Mouse (Mus musculus) midbrain, embryonic 13.5 days (tissue): ENCODE results near the gene Rps26. TPM values are rescaled to one million over a fixed set of nuclear protein-coding genes. Genes with fewer than 3 reads are reported as not detected.
"Not testable (repeated sequence)": the region's sequence is repeated elsewhere in the genome, so short reads cannot be mapped to it uniquely, and the experiment has no call there.

Experiments
- ATAC-seq: fragments of 200-750 bp; cut with Nextera tagmentation; 2 replicates; pipeline ENCODE4 v1.8.0; 2017; ENCODE audit warnings: mild to moderate bottlenecking, moderate TSS enrichment, moderate library complexity
- H3K27ac ChIP-seq: fragments of 300-500 bp; sonication (generic); 2 replicates; pipeline ENCODE4 v1.5.1; 2015; ENCODE audit warnings: inconsistent platforms, mild to moderate bottlenecking, moderate library complexity
- H3K27me3 ChIP-seq: fragments of 300-500 bp; sonication (generic); 2 replicates; pipeline ENCODE4 v1.6.1; 2015; ENCODE audit warnings: mild to moderate bottlenecking, inconsistent platforms
- H3K36me3 ChIP-seq: fragments of 300-500 bp; sonication (generic); 2 replicates; pipeline ENCODE4 v1.6.1; 2015; ENCODE audit warnings: mild to moderate bottlenecking, inconsistent platforms
- H3K4me1 ChIP-seq: fragments of 300-500 bp; sonication (generic); replicated peaks from 2 replicates; pipeline ENCODE4 v1.6.1; 2015; ENCODE audit warnings: inconsistent platforms
- H3K4me2 ChIP-seq: fragments of 300-500 bp; sonication (generic); replicated peaks from 2 replicates; pipeline ENCODE4 v1.6.1; 2015; ENCODE audit warnings: moderate library complexity, mild to moderate bottlenecking, inconsistent platforms
- H3K4me3 ChIP-seq: fragments of 300-500 bp; sonication (generic); replicated peaks from 2 replicates; pipeline ENCODE4 v1.5.1; 2015; ENCODE audit warnings: mild to moderate bottlenecking, inconsistent platforms
- H3K9ac ChIP-seq: fragments of 300-500 bp; sonication (generic); replicated peaks from 2 replicates; pipeline ENCODE4 v1.6.1; 2015; ENCODE audit warnings: mild to moderate bottlenecking, inconsistent platforms
- H3K9me3 ChIP-seq: fragments of 300-500 bp; sonication (generic); 2 replicates; pipeline ENCODE4 v1.6.1; 2016; ENCODE audit warnings: mild to moderate bottlenecking, inconsistent platforms
- WGBS: fragments of 180-500 bp; shearing (Covaris S2); methylation state at CpG from one replicate; pipeline ENCODE4 v1.1.7; 2015; 5-methylcytosine and 5-hydroxymethylcytosine counted together
- polyA plus RNA-seq: library from polyadenylated mRNA; unstranded; fragments of >200 nt; fragmentation: Nextera tagmentation; extraction: Ambion mirVana; gene quantifications from 2 replicates; pipeline ENCODE4 v1.2.1, GENCODE M21; 2015

The Rps26 gene
- polyA plus RNA-seq, 1 experiment from 2014 or later, result 461 TPM

DNA sequence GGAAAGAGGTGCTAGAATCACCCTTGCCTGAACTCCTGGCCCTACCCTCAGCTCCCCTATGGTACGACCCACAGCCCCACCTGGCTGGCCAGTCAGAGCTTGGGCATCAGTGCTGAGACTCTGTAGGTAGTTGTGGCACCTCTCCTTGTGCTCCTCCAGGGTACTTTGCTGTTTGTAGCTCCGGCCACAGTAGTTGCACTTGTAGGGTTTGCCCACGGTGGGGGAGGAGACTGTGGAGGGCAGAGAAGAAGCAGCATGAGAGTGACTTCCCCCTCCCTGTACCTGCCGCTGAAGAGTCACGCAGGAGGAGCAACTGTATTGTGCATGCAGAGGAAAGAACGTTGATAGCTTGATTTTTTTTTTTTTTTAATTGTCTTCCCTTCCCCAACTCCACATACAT is 10.0 kb upstream of the Rps26 start:
- peaks cover 74% of the 10 kb centered on the region for H3K36me3 ChIP-seq
- H3K9me3 ChIP-seq, result no peaks in the 10 kb centered on the region
- H3K9ac ChIP-seq, result no peak overlapping the region
- no peak overlapping the region for H3K27ac ChIP-seq
- peaks cover 10% of the 10 kb centered on the region; the same call in 1 of the 2 replicates for H3K4me1 ChIP-seq
- 58% methylated on average over 6 of the region's 6 CpGs for WGBS
- no peak for ATAC-seq
- no peak overlapping the region for H3K4me3 ChIP-seq
- H3K4me2 ChIP-seq, result no peak overlapping the region
- no peaks in the 10 kb centered on the region; the same call in 1 of the 2 replicates for H3K27me3 ChIP-seq

DNA sequence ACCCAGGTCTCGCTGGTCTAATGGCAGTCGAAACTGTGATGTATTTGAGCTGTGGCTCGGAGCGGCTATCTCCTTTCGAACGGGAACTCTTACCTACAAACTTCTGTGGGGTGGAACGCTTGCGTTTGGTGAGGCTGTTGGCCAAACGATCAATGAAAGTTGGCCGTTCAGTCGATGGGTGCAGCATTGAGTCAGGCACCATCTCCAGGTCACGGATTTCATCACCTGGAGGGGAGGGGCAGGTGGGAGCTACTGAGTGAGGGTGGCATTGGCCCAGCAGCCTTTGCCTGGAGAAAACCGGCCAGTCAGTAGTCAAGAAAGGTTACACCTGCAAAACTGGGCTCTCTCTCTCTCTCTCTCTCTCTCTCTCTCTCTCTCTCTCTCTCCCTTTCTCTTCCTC is 9.2 kb upstream of the Rps26 start:
- Histone ChIP-seq H3K4me2 (no peak overlapping the region), H3K4me3 (no peak overlapping the region), H3K9ac (no peak overlapping the region), H3K27ac (no peak overlapping the region), H3K27me3 (no peaks in the 10 kb centered on the region; the same call in 1 of the 2 replicates), H3K36me3 (peaks cover 66% of the 10 kb centered on the region), H3K4me1 (peaks cover 10% of the 10 kb centered on the region; the same call in 1 of the 2 replicates), H3K9me3 (no peaks in the 10 kb centered on the region)
- ATAC-seq, result no peak
- WGBS, result 97% methylated on average over 13 of the region's 13 CpGs

DNA sequence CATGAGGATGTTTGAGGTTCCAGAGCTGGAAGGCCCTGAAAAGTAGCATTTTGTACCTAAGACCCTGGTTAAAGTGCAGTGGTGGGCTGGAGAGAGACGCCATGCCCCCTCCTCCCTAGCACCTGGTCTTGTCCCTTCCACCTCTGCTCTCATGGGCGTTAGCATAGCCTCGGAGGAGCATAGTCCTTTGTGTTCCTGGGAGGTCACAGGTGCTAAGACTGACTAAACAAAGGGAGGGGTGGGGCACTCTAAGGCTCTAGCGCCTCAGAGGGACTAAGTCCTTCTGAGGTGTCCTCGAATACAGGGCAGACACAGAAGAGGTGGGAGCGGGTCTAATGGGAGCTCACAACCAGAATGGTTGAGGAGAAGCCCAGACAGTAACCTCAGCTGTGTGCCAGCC is 5.0 kb upstream of the Rps26 start:
- no peaks in the 10 kb centered on the region; the same call in 1 of the 2 replicates for H3K27me3 ChIP-seq
- peaks cover 41% of the 10 kb centered on the region for H3K36me3 ChIP-seq
- H3K27ac ChIP-seq, result no peak overlapping the region
- H3K9me3 ChIP-seq, result no peaks in the 10 kb centered on the region
- 24% methylated on average over 6 of the region's 6 CpGs for WGBS
- 0 out of 2 replicates have a peak overlapping the region, but pooled peaks have one; percentile 3 for H3K9ac ChIP-seq
- no peak overlapping the region for H3K4me2 ChIP-seq
- H3K4me3 ChIP-seq, result no peak overlapping the region
- H3K4me1 ChIP-seq, result no peaks in the 10 kb centered on the region
- ATAC-seq, result no peak

DNA sequence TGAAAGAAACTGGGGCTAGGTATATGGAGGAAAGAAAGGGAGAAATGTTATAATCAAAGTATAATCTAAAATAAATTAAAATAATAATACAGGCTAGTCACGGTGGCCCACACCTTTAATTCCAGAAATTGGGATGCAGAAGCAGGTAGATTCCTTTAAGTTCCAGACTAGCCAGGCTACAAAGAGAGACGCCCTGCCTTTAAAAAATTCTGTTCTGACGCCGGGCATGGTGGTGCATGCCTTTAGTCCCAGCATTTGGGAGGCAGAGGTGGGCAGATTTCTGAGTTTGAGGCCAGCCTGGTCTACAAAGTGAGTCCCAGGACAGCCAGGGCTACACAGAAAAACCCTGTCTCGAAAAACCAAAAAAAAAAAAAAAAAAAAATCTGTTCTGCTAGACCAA is 3.8 kb upstream of the Rps26 start:
- H3K9me3 ChIP-seq, ATAC-seq, H3K4me2 ChIP-seq, H3K4me3 ChIP-seq, H3K4me1 ChIP-seq, H3K9ac ChIP-seq, H3K27me3 ChIP-seq, H3K27ac ChIP-seq: not testable (repeated sequence)
- 86% methylated on average over 5 of the region's 5 CpGs for WGBS
- peaks cover 29% of the 10 kb centered on the region for H3K36me3 ChIP-seq

DNA sequence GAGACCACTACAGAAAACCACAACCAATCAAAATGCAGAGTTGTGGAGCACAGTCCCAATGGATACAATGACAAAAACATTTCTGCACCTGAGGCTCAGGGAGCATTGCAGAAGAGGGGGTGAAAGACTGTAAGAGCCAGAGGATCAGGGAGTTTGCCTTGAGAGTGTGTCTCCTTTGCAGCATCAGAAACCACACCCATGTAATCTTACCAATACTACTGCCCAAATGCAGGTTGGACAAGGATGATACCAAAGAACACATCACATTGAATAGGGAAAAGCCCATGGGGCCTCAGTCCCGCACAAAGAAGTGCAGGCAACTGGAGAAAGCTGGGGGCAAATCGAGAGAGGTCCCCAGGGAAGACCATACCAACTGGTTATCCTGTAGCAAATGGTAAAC is 3.2 kb upstream of the Rps26 start:
- Histone ChIP-seq H3K9ac (no peak overlapping the region), H3K27me3 (no peaks in the 10 kb centered on the region; the same call in 1 of the 2 replicates), H3K27ac (no peak overlapping the region), H3K36me3 (peaks cover 25% of the 10 kb centered on the region), H3K4me1 (peaks cover 9% of the 10 kb centered on the region), H3K9me3 (no peaks in the 10 kb centered on the region), H3K4me3 (no peak overlapping the region), H3K4me2 (no peak overlapping the region)
- 72% methylated on average over 2 of the region's 2 CpGs for WGBS
- no peak for ATAC-seq

DNA sequence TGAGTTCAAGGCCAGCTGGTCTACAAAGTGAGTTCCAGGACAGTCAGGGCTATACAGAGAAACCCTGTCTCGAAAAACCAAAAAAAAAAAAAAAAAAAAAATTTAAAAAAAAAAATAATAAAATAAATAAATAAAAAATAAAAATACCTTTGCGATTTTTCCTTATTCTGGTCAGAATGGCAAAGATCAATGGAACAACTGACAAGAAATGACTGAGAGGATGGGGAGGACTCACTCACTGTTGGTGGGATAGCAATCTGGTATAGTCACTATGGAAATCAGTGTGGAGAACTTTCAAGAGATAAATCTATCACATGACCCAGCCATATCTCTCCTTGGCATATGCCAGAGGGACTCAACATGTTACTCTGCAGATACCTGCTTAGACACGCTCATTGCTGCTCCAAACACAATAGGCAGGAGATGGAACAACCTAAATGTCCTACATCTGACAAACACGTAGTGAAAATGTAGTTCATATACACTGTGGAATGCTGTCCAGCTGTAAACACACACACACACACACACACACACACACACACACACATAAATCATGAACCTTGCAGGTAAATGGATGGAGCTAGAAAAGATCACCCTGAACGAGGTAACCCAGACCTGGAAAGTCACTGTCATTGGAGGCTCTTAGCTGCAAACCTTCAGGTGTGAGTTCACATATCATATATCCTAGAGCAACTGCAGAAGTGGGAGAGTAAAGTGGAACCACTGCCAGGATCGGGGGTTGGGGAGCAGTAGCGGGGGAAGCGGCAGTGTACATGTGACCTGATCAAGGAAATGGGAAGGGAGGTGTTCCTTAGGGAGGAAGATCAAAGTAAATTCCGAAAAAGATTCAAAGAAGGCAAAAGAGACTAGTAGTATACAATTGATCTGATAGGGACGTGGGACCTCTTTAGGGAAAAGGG is 1.1 kb upstream of the Rps26 start:
- no peak for ATAC-seq
- Histone ChIP-seq H3K4me1 (peaks cover 9% of the 10 kb centered on the region), H3K27me3 (no peaks in the 10 kb centered on the region), H3K27ac (no peak overlapping the region), H3K9ac (no peak overlapping the region), H3K4me2 (no peak overlapping the region), H3K4me3 (no peak overlapping the region), H3K9me3 (no peaks in the 10 kb centered on the region), H3K36me3 (peaks cover 25% of the 10 kb centered on the region)
- WGBS, result 89% methylated on average over 10 of the region's 10 CpGs

DNA sequence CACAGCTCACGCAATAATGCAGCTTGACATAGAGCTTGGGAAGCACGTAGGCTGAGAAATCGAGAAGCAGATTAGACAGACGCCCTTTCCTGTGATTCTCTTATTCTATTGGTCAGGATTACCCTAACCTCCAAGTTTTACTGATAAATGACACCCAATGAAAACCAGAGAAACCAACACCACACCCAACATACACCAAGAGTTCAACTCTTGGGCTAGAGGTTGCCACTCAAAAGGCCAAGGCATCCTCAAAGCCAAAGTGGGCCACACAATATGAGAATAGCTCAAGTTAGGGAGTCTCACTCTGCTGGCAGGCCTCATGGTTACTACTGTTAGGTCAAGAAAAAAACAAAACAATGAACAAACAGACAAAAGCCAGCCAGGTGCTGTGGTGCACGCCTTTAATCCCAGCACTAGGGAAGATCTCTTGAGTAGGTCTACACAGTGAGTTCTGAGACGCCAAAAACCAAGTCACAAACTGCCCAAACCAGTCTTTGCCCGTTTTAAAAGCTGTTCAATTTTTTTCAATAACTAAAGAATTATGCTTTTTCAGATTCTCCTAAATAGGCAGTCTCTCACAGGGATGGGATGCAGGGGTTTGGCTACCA is 1.2 kb downstream of the Rps26 start:
- Histone ChIP-seq H3K27me3 (no peaks in the 10 kb centered on the region), H3K9ac (peak overlapping the region; percentile 93), H3K4me2 (peak overlapping the region; percentile 91), H3K36me3 (peaks cover 26% of the 10 kb centered on the region), H3K4me3 (peak overlapping the region; percentile 75), H3K9me3 (no peaks in the 10 kb centered on the region), H3K27ac (no peak overlapping the region), H3K4me1 (peaks cover 9% of the 10 kb centered on the region)
- WGBS, result 46% methylated on average over 7 of the region's 7 CpGs
- no peak for ATAC-seq

DNA sequence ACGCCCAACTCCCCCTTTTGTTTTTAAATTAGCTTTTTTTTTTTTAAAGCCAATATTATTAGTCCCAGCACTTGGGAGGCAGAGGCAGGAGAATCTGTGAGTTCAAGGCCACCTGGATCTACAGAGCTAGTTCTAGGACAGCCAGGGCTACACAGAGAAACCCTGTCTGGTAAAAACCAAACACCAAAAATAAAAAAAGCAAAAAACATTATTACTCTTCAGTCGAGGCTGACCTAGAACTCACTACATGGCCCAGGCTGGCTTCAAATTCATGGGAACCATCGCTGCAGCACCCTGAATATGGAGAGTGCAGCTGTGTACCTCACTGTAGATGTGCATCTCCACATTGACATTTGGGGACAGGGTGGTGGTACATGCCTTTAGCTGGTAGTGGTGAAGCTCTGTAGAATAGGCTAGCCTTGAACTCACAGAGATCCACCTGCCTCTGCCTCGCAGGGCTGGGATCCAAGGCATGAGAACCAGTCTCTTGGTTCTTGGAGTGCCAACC is 3.4 kb downstream of the Rps26 start:
- not testable (repeated sequence) for ATAC-seq, H3K4me2 ChIP-seq, H3K4me1 ChIP-seq, H3K4me3 ChIP-seq, H3K9ac ChIP-seq, H3K27ac ChIP-seq, H3K27me3 ChIP-seq, H3K9me3 ChIP-seq
- WGBS, result 83% methylated on average over 4 of the region's 4 CpGs
- peaks cover 26% of the 10 kb centered on the region for H3K36me3 ChIP-seq

DNA sequence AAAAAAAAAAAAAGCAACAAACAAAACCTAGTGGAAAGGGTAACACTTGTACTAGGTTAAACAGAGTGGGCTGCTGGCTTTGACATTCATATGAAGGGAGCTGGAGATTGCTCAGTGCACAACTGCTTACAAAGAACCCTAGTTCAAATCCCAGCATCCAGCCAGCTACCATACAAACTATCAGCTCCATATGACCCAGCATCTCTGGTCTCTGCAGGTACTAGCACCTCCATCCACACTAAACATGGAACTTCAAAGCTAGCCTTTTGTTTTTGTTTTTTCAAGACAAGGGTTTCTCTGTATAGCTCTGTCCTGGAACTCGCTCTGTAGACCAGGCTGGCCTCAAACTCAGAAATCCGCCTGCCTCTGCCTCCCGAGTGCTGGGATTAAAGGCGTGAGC is 3.8 kb downstream of the Rps26 start:
- no peaks in the 10 kb centered on the region for H3K27me3 ChIP-seq
- H3K4me2 ChIP-seq, result no peak overlapping the region
- no peak overlapping the region for H3K9ac ChIP-seq
- no peak overlapping the region for H3K4me3 ChIP-seq
- H3K36me3 ChIP-seq, result peaks cover 26% of the 10 kb centered on the region
- H3K27ac ChIP-seq, result no peak overlapping the region
- no peak for ATAC-seq
- WGBS, result 84% methylated on average over 4 of the region's 4 CpGs
- H3K9me3 ChIP-seq, result no peaks in the 10 kb centered on the region
- H3K4me1 ChIP-seq, result peaks cover 9% of the 10 kb centered on the region

DNA sequence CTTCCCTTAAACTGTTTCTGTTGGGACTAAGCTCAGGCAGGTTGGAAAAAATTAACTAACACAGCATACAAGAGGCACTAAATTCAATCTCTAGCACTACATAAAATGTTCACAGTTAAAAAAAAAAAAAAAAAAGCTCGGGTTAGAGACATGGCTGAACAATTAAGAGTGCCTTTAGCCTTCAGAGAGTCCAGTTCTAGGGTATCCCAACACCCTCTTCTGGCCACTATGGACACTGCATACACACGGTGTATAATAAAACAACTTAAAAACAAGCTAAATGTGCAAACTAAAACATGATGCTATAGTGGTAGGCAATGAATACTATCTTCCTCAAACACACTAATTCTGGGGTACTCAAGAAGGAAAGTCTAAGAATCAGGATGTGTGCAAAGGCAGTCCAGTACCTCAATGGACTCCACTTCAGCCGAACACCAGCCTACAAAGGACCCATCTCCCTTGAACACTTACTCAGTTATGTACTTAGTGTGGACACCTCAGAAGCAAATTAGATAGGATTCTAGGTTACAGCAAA is 4.5 kb downstream of the Rps26 start:
- Histone ChIP-seq H3K9ac (no peak overlapping the region), H3K4me2 (no peak overlapping the region), H3K4me3 (no peak overlapping the region), H3K27me3 (no peaks in the 10 kb centered on the region), H3K36me3 (peaks cover 26% of the 10 kb centered on the region), H3K9me3 (no peaks in the 10 kb centered on the region), H3K4me1 (peaks cover 9% of the 10 kb centered on the region), H3K27ac (no peak overlapping the region)
- no peak for ATAC-seq
- 85% methylated on average over 3 of the region's 3 CpGs for WGBS

DNA sequence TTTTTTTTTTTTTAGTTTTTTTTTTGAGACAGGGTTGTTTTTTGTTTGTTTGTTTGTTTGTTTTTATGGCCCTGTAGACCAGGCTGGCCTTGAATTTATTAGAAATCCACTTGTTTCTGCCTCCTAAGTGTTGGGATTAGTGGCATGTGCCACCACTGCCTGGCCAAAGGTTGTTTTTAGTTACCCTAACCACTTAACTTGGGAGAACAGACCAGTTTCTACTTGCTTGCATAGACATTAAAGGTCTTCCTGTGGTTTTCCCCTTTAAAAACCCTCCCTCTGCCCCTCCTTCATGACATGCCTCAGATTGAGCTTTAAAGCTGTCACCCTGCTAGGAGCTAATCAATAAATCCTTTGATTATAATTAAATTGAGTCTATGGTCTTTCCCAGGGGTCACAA is 6.3 kb downstream of the Rps26 start:
- no peak for ATAC-seq
- Histone ChIP-seq H3K27ac (no peak overlapping the region), H3K36me3 (peaks cover 26% of the 10 kb centered on the region), H3K9me3 (no peaks in the 10 kb centered on the region), H3K4me3 (no peak overlapping the region), H3K4me1 (peaks cover 4% of the 10 kb centered on the region), H3K4me2 (no peak overlapping the region), H3K9ac (no peak overlapping the region), H3K27me3 (no peaks in the 10 kb centered on the region)

DNA sequence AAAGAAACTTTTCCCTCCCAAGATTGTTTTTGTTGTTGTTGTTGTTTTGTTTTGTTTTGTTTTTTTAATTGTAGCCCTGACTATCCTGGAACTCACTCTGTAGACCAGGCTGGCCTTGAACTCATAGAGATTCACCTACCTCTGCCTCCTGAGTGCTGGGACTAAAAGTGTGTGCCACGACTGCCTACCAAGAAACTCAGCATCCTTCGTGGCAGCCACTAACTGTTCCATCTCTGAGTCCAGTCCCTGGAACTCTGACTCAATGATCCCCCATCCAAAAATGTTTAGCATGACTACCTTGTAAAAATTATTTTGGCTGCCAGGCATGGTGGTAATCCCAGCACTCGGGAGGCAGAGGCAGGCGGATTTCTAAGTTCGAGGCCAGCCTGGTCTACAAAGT is 7.4 kb downstream of the Rps26 start:
- not testable (repeated sequence) for H3K4me3 ChIP-seq, H3K4me2 ChIP-seq, ATAC-seq, H3K27me3 ChIP-seq, H3K27ac ChIP-seq, H3K4me1 ChIP-seq, H3K9ac ChIP-seq, H3K9me3 ChIP-seq
- peaks cover 19% of the 10 kb centered on the region for H3K36me3 ChIP-seq
- WGBS, result 93% methylated on average over 5 of the region's 5 CpGs
